Mouse (Mus musculus): ENCODE data around the gene Dock3.
A peak's percentile ranks its signal among the peaks of the same experiment; 100 is the strongest.
"Not testable (repeated sequence)": the region's sequence is repeated elsewhere in the genome, so short reads cannot be mapped to it uniquely, and the experiment has no call there.

Dock3 gene

GRCm38 (mm10) chr9:107255596-107255995 is 23.9 kb upstream of the Dock3 start:
- no peak for DNase-seq

- DNase-seq = peak; percentile 76
Observed at GRCm38 (mm10) chr9:107254925-107255324, 23.2 kb upstream of the Dock3 start.

- peak; percentile 65 for DNase-seq
Observed at GRCm38 (mm10) chr9:107254476-107254875, 22.8 kb upstream of the Dock3 start.

- no peak for DNase-seq
Observed at GRCm38 (mm10) chr9:107252164-107252563, 20.5 kb upstream of the Dock3 start.

GRCm38 (mm10) chr9:107250416-107251337 is 19.0 kb upstream of the Dock3 start:
- no peak for DNase-seq

GRCm38 (mm10) chr9:107249154-107249553 is 17.4 kb upstream of the Dock3 start:
- DNase-seq = no peak

- no peak for DNase-seq
Observed at GRCm38 (mm10) chr9:107246170-107246569, 14.5 kb upstream of the Dock3 start.

- no peak for DNase-seq
Observed at GRCm38 (mm10) chr9:107245311-107245710, 13.6 kb upstream of the Dock3 start.

GRCm38 (mm10) chr9:107236151-107236550 is 4.4 kb upstream of the Dock3 start:
- DNase-seq = no peak

GRCm38 (mm10) chr9:107235261-107235660 is 3.6 kb upstream of the Dock3 start:
- DNase-seq = no peak

- no peak for DNase-seq
Observed at GRCm38 (mm10) chr9:107232140-107232539, 431 bp upstream of the Dock3 start.

- no peak for DNase-seq
Observed at GRCm38 (mm10) chr9:107230991-107231538, 644 bp downstream of the Dock3 start.

GRCm38 (mm10) chr9:107224597-107224996 is 7.1 kb downstream of the Dock3 start:
- no peak for DNase-seq

GRCm38 (mm10) chr9:107174831-107175230 is 56.9 kb downstream of the Dock3 start:
- DNase-seq = not testable (repeated sequence)

- DNase-seq = no peak
Observed at GRCm38 (mm10) chr9:107165792-107166191, 65.9 kb downstream of the Dock3 start.

- DNase-seq = no peak
Observed at GRCm38 (mm10) chr9:107164825-107165224, 66.9 kb downstream of the Dock3 start.

GRCm38 (mm10) chr9:107156388-107156787 is 75.3 kb downstream of the Dock3 start:
- not testable (repeated sequence) for DNase-seq

GRCm38 (mm10) chr9:107112791-107113190 is 118.9 kb downstream of the Dock3 start:
- DNase-seq = no peak

GRCm38 (mm10) chr9:107112056-107112455 is 119.7 kb downstream of the Dock3 start:
- DNase-seq = no peak

- no peak for DNase-seq
Observed at GRCm38 (mm10) chr9:107099487-107099886, 132.2 kb downstream of the Dock3 start.

GRCm38 (mm10) chr9:107089451-107089850 is 142.3 kb downstream of the Dock3 start:
- DNase-seq = not testable (repeated sequence)

GRCm38 (mm10) chr9:107087531-107087930 is 144.2 kb downstream of the Dock3 start:
- no peak for DNase-seq

- DNase-seq = no peak
Observed at GRCm38 (mm10) chr9:107037947-107038346, 193.8 kb downstream of the Dock3 start.

GRCm38 (mm10) chr9:107027586-107027985 is 204.1 kb downstream of the Dock3 start:
- DNase-seq = no peak
